Mouse (Mus musculus): ENCODE measurements at regions not wholly inside any gene's neighbourhood (a gene's known extent, or its start where the extent isn't known, plus 50 kb on each side); places are given as distances from the start of the nearest gene placed in this dataset.
A peak's percentile ranks its signal among the peaks of the same experiment; 100 is the strongest.

GRCm38 (mm10) chr3:50813760-50814400 lies 370.5 kb upstream of the Slc7a11 start:
- DNase-seq = no peak

DNA sequence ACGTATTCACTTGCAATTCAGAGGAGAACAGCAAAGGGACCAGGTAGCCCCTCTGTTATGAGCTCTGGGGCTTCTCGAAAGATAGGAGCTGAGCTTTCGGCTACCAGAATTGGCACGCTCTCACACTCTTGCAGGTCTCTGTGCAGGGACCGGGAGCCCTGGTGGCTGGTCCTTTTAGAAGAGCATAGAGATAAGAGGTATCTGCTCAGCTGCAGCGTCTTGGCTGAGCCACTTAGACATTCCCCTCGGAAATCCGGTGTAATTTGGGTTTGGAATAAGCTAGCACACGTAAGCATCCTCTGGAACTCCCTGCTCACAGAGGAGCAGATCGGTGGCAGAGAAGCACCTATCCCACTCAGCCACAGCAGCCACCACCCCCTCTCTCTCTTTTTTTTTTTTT lies 372.3 kb upstream of the Slc7a11 start:
- no peak for DNase-seq

- no peak for DNase-seq
These were observed 373.1 kb upstream of the Slc7a11 start for GRCm38 (mm10) chr3:50816479-50816878.

DNA sequence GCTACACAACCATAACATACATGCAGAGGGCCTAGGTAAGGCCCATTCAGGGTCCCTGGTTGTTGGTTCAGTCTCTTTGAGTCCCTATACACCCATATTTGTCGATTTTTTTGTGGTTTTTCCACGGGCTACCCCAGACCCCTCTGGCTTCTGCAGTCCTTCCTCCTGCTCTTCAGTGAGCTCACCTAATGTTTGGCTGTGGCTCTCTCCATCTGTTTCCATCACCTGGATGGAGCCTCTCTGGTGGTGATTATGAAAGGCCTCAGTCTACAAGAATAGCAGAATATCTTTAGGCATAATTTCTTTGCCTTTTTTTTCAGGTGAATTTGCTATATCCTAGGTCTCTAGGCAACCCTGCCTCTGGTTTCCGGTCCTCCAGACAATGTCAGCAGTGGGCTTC lies 373.9 kb upstream of the Slc7a11 start:
- no peak for DNase-seq

DNA sequence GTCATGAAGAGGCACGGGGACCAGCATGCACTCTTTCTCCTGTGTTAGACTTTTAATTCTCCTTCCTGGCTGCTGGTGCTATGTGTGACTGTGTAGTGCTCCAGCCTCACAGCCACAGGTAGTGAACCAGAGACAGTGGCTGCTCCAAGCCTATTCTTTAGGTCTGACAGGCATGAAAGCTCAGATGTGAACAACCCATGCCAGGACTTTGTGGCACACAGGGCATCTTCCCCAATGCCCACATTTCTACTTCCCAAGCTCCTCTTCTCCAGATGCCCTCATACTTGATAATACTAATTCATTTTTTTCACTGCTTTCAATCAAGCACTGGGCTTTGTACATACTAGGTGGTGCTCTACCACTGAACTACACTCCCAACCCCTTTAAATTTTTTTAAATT lies 377.4 kb upstream of the Slc7a11 start:
- DNase-seq = no peak

GRCm38 (mm10) chr3:50825534-50826423 lies 382.4 kb upstream of the Slc7a11 start:
- peak; percentile 7 for DNase-seq

DNA sequence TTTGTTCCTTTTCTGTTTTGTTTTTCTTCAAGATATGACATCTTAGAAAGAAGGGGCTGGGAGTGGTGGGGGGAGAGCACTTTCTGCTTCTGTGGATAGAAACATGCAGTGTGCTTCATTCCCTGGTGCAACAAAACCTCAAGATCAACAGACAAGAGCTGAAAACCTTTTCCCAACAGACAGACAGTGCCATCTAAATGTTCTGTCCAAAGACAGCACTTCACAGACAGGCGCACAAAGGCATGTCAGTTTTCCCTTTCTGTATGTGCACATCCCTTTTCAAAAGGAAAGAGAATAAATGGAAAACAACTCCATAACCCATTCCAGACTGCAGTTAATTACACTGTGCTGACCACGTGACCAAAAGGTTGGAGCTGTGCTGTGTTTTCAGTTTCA lies 383.0 kb upstream of the Slc7a11 start:
- peak; percentile 8 for DNase-seq

GRCm38 (mm10) chr3:50829211-50829610 lies 385.8 kb upstream of the Slc7a11 start:
- no peak for DNase-seq

- no peak for DNase-seq
These were observed 387.0 kb upstream of the Slc7a11 start for GRCm38 (mm10) chr3:50830446-50830845.

DNA sequence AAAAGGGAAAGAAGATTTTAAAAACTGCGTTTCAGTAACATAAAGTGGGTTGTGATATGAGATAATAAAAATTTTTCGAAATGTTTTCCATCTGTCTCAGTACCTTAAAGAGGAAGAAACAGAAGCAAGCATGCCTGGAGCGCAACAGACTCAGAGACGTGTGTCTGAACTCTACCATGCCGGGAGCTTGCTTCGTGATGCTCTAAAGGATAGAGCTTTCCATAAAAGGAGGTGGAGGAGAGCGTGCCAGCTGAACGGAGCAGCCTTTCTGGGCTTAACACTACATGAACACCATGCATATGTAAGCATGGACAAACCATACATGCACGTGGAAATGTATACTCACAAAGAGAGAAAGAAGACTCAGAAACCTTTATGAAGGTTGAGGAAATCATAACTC lies 387.5 kb upstream of the Slc7a11 start:
- DNase-seq = no peak

GRCm38 (mm10) chr3:50842216-50842615 lies 382.0 kb upstream of the Noct start:
- no peak for DNase-seq

GRCm38 (mm10) chr3:50844835-50845301 lies 379.4 kb upstream of the Noct start:
- DNase-seq = peak; percentile 51

GRCm38 (mm10) chr3:50845311-50845710 lies 378.9 kb upstream of the Noct start:
- DNase-seq = peak; percentile 16

DNA sequence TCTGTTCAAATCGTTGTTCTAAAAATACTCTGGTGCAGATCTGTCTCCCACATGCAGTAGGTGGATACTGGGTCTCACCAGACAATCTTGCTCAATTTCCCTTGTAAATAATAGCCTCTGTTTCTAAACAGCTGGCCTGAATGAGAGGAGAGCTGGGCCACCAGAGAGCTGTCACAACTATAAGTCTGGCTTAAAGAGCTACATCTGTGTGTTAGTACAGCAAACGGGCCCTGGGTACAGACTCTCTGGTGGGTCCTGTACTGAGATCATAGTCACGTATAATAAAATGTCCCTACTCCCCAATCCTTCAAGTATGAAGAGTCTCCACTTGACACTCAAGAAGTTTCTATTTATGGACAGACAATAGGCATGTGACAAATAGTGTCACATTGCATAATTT lies 375.7 kb upstream of the Noct start:
- DNase-seq = no peak

DNA sequence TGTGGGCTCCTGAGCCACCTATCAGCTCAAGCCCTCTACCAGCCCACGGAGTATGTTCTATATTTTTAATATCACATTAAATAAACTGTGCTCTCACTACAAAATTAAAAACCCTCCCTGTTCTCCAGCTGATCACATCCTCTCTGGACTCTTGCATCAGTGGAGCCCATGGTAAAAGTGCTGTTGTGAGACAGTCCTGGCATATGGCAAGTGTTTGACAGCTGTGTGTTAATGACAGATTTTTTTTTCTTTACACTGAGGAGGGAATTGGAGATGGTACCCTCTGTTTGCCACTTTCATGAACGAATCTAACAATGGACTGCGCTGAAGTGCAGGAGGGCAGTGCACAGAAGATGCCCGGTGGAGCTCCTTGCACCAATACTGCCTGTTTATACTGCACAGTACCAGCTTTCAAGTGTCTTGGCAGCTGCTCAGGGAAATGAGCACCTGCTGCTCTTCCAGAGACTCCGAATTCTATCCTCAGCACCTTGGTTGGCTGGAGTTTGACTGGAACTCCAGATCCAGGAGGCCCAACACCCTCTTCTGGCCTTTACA lies 373.1 kb upstream of the Noct start:
- DNase-seq = no peak

DNA sequence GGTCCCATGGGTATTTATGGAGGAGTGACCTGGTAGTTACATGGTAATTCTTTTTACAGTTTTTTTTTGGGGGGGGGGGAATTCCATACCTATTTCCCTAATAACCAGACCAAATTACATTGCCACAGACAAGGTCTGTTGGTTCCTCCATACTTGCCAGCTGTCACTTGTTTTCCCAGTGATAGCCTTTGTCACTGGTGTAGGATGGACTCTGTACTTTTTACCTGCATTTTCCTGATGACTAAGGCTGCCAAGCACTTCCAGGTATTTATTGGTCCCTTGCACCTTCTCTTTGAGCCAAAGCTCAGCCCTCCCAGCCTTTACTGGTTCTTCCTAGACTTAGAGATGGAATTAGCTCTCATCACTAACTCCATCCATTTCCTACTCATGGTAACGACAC lies 357.1 kb upstream of the Noct start:
- no peak for DNase-seq

GRCm38 (mm10) chr3:50869211-50869610 lies 355.0 kb upstream of the Noct start:
- no peak for DNase-seq

- no peak for DNase-seq
These were observed 345.2 kb upstream of the Noct start for GRCm38 (mm10) chr3:50879050-50879449.

- DNase-seq = no peak
These were observed 344.7 kb upstream of the Noct start for GRCm38 (mm10) chr3:50879595-50879994.

DNA sequence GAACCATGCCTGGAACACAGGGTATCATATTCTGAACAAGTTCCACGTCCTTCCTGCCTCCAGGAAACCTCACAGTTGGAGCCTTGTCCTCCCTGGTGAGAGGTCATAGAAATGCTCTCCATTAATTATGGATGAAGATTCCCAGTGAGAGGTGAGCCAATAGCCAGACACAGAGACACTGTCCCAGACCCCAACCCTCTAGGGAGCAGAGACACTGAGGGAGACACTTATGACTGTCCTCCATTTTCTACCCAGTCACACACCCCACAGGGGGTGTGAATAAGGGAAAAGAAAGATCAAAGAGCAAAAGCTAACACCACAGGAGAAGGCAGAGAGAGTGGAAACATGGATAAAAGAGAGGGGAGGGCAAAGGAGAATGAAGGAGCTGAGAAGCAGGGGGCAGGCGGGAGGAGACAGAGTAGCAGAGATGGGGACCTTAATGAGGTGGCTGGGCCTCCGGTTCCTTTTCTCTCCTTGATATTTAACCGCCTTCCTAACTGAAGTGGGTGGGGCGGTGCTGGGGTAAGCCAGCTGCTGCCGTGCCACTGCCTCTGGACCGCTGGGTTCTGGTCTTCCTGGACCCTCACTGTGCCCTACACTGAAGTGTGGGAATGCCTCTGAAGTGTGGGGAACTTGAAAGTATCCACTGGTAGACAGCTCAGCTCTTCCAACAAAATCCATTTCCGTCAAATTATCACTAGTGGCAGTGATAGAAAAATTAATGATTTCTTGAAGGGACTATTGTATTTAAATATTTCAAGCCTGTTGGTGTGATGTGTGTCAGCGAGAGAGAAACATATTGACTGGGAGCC lies 342.6 kb upstream of the Noct start:
- no peak for DNase-seq

DNA sequence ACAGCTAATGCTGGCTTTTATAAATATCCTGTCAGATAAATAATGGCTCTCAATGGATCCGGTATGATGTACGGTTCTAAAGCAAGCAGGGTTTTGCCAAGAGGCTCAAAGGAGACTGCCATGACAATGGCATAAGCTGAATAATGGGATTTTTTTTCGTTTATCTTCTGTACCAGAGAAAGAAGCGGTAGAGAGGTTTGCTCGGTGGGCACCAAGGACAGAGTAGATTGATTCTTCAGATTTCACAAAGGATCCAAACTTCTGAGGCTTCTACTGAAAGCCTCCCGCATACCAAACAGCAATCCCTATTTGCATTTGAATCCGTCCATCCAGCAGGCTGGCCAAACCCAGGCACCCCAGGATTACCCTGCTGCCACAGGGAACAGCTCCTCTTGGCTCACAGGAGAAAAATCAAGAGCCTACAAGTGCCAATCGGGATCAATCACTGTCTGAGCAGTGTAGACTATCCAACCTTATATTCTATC lies 342.0 kb upstream of the Noct start:
- DNase-seq = no peak

DNA sequence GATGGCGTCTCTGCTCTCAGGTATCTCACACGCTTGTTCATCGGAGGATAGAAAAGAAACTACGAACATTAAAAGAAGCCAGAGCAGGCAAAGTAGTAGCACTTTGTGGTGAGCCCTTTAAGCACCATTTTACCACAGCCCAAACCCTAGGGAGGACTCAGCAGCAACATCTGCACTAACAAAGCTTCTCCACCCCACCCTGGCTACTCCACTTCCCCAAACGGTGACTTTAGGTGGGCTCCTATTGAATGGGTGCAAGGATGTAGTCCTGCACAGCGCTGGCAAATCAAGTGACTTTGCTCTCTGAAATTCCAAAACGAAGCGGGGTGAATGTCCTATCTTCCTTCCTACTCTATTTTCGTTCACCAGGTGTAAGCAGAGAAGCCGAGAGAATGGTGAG lies 337.9 kb upstream of the Noct start:
- no peak for DNase-seq

GRCm38 (mm10) chr3:50887002-50887401 lies 337.2 kb upstream of the Noct start:
- no peak for DNase-seq

All from retina, postnatal 1 day (tissue).